Mouse (Mus musculus): ENCODE results near the gene Baiap2.

GRCm38 (mm10) chr11:119939711-119940106 lies 2.9 kb upstream of the Baiap2 start:
- TF ChIP-seq CTCF (conservative IDR thresholded peaks at IDR 0.05; ENCODE audit: low read length) = no peak
- TF ChIP-seq POU5F1 (IDR thresholded peaks at IDR 0.05; ENCODE audit: borderline replicate concordance, low read length) = no peak

Data from E14TG2a.4 (cell line).